In genomic region chr12:32846325-32846724, GRCm38 (mm10) we compare ENCODE assay signal across 25 mouse cellular contexts.
"Had no signal": no experiment of that assay in that cellular context is flagged by ENCODE, and none has a peak within 500 bp of the region (broad histone marks: within the 10 kb centered on the region; RNA-seq: fewer than 3 reads in every experiment).

No protein-coding gene starts in this region.

- H3K27me3 ChIP-seq: heart, embryonic 13.5 days; heart, embryonic 15.5 days; hindbrain, embryonic 13.5 days; intestine, embryonic 15.5 days; kidney, embryonic 15.5 days; limb, embryonic 13.5 days; limb, embryonic 15.5 days; liver, embryonic 12.5 days had no signal

- DNase-seq: gastrocnemius, postnatal 14 days; gastrocnemius, postnatal 36 days; heart, adult 11 months; heart, adult 2 months; heart, postnatal 14 days; heart, postnatal 36 days; kidney, adult 18-20 months; kidney, adult 8-10 months; kidney, postnatal 14 days; kidney, postnatal 36 days; layer of hippocampus, adult 9-11 months; layer of hippocampus, postnatal 36 days; left cerebral cortex, postnatal 4 days had no signal

- H3K9ac ChIP-seq: heart, embryonic 13.5 days; heart, embryonic 15.5 days; hindbrain, embryonic 13.5 days; intestine, embryonic 15.5 days; kidney, embryonic 15.5 days; limb, embryonic 13.5 days; limb, embryonic 15.5 days; liver, embryonic 12.5 days had no signal

- ATAC-seq: hindbrain, embryonic 16.5 days; intestine, embryonic 15.5 days; intestine, postnatal 0 days; liver, embryonic 12.5 days had no signal

- H3K9me3 ChIP-seq: heart, embryonic 13.5 days; heart, embryonic 15.5 days; hindbrain, embryonic 13.5 days; intestine, embryonic 15.5 days; kidney, embryonic 15.5 days; limb, embryonic 13.5 days; limb, embryonic 15.5 days; liver, embryonic 12.5 days had no signal

- H3K4me1 ChIP-seq: hindbrain, embryonic 13.5 days; intestine, embryonic 15.5 days; kidney, embryonic 15.5 days; limb, embryonic 13.5 days; limb, embryonic 15.5 days; liver, embryonic 12.5 days had no signal

- H3K4me2 ChIP-seq: heart, embryonic 11.5 days; heart, embryonic 13.5 days; heart, embryonic 15.5 days; hindbrain, embryonic 13.5 days; intestine, embryonic 15.5 days; kidney, embryonic 15.5 days; limb, embryonic 13.5 days; limb, embryonic 15.5 days; liver, embryonic 12.5 days had no signal

- H3K4me3 ChIP-seq: heart, adult 2 months; heart, embryonic 13.5 days; heart, embryonic 15.5 days; hindbrain, embryonic 13.5 days; intestine, embryonic 15.5 days; kidney, embryonic 15.5 days; limb, embryonic 13.5 days; limb, embryonic 15.5 days; liver, embryonic 12.5 days had no signal

- H3K27ac ChIP-seq: heart, adult 2 months; heart, embryonic 13.5 days; heart, embryonic 15.5 days; hindbrain, embryonic 13.5 days; intestine, embryonic 15.5 days; kidney, embryonic 15.5 days; kidney, postnatal 0 days; limb, embryonic 13.5 days; limb, embryonic 15.5 days; liver, embryonic 12.5 days had no signal
